Mouse (Mus musculus): ENCODE results near the gene 9030612E09Rik. TPM values are rescaled to one million over a fixed set of nuclear protein-coding genes. Genes with fewer than 3 reads are reported as not detected.

The 9030612E09Rik gene
- polyA plus RNA-seq, 1 experiment from 2014 or later: 1.4 TPM

DNA sequence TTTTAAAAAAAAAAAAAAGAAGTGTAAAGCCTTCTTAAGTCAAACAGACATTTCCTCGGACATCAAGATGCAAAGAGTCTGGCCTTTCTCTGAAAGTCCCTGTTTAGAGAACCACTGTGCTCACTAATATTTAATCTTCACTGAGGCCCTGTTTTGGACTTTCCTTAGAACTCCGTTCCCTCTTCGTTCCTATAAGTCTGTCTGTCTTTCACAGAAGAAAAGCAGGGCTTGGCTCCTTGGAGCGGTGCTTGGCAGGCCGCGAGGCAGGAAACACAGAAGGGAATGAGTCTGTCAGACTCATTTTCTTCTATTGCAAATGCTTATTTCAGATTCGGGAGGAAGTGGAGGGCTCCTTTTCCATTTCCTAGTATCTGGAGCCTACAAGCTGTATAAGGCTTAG, 5.7 kb upstream of the 9030612E09Rik start:
- Histone ChIP-seq H3K27ac (replicated peaks) (no peak overlapping the region), H3K9me3 (peaks cover 3% of the 10 kb centered on the region; the same call in 1 of the 2 replicates), H3K36me3 (replicated peaks) (0 out of 2 replicates have a peak, but pooled peaks cover 3% of the 10 kb centered on the region), H3K27me3 (replicated peaks; ENCODE audit: low read depth, poor library complexity, severe bottlenecking) (peaks cover 19% of the 10 kb centered on the region), H3K4me1 (peaks cover 45% of the 10 kb centered on the region), H3K4me3 (no peak overlapping the region)
- DNase-seq (ENCODE audit: low spot score): no peak
- WGBS: 81% methylated on average over 7 of the region's 7 CpGs

DNA sequence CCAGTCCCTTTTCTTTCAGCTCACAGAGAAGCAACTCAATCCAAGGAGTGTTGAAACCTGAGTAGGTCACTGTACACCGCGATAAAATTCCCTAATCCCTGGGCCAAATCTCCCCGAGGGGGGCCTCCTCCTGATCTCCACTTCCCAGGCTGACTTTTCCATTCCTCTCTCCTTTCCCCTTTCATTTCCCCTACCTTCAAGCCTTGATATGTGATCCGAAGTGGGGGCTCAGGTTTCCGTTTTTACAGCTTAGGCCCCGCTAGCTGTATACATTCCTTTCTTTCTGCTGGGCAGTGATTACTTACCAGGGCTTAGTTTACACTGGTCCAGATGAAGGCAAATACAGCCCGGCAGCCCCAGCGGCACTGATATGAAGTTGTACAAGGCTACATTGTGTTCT, 3.4 kb upstream of the 9030612E09Rik start:
- Histone ChIP-seq H3K9me3 (peaks cover 3% of the 10 kb centered on the region; the same call in 1 of the 2 replicates), H3K4me1 (peaks cover 57% of the 10 kb centered on the region), H3K27me3 (replicated peaks; ENCODE audit: low read depth, poor library complexity, severe bottlenecking) (peaks cover 38% of the 10 kb centered on the region), H3K36me3 (replicated peaks) (no peaks in the 10 kb centered on the region), H3K4me3 (peak overlapping the region; percentile 94), H3K27ac (replicated peaks) (peak overlapping the region; percentile 21; the same call in 1 of the 2 replicates)
- under 1% methylated on average over 8 of the region's 8 CpGs for WGBS
- peak; percentile 77 for DNase-seq (ENCODE audit: low spot score)

DNA sequence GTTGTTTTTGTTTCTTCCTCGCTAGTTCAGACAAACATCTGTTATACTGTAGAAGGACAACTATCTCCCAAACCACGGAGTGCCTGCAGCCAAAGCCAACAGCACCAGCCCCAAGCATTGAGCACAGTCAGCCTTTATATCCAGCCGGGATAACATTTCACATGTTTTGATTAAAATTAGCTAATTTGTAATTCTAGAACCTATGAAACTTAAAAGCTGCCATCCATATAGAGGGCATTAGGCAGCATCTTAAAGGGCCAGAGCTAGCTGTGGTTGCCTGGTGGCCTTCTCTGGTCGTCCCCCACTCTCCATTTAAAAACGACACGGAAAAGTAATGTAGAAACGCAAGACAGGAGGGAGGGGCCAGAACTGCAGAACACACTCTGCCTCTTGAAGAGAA, 2.4 kb upstream of the 9030612E09Rik start:
- WGBS: 1% methylated on average over 7 of the region's 7 CpGs
- Histone ChIP-seq H3K27ac (replicated peaks) (peak overlapping the region; percentile 3; the same call in 1 of the 2 replicates), H3K9me3 (no peaks in the 10 kb centered on the region; the same call in 1 of the 2 replicates), H3K4me1 (peaks cover 57% of the 10 kb centered on the region), H3K36me3 (replicated peaks) (no peaks in the 10 kb centered on the region), H3K4me3 (peak overlapping the region; percentile 94), H3K27me3 (replicated peaks; ENCODE audit: low read depth, poor library complexity, severe bottlenecking) (peaks cover 47% of the 10 kb centered on the region)
- DNase-seq (ENCODE audit: low spot score): peak; percentile 41

DNA sequence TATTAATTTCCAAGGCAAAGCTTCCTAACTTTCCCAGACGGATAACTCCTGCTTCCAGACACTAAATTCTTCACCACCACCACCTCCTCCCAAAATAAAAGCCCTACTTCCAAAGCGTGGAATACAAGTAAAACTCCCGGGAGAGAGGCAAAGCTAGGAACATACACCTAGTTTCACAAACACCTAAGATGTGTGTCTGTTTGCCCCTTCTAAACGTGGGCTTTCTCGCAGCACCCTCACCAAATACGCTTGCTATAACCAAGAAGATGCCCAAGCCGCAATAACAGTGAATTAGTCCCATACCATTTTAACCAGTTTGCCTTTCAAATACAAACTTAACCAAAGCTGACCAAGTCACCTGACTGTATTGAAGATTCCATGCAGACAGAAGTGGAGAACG, 1.9 kb upstream of the 9030612E09Rik start:
- 2% methylated on average over 8 of the region's 8 CpGs for WGBS
- Histone ChIP-seq H3K4me1 (peaks cover 57% of the 10 kb centered on the region), H3K36me3 (replicated peaks) (no peaks in the 10 kb centered on the region), H3K27ac (replicated peaks) (peak overlapping the region; percentile 93), H3K27me3 (replicated peaks; ENCODE audit: low read depth, poor library complexity, severe bottlenecking) (peaks cover 52% of the 10 kb centered on the region), H3K4me3 (peak overlapping the region; percentile 94), H3K9me3 (no peaks in the 10 kb centered on the region)
- DNase-seq (ENCODE audit: low spot score): peak; percentile 18

DNA sequence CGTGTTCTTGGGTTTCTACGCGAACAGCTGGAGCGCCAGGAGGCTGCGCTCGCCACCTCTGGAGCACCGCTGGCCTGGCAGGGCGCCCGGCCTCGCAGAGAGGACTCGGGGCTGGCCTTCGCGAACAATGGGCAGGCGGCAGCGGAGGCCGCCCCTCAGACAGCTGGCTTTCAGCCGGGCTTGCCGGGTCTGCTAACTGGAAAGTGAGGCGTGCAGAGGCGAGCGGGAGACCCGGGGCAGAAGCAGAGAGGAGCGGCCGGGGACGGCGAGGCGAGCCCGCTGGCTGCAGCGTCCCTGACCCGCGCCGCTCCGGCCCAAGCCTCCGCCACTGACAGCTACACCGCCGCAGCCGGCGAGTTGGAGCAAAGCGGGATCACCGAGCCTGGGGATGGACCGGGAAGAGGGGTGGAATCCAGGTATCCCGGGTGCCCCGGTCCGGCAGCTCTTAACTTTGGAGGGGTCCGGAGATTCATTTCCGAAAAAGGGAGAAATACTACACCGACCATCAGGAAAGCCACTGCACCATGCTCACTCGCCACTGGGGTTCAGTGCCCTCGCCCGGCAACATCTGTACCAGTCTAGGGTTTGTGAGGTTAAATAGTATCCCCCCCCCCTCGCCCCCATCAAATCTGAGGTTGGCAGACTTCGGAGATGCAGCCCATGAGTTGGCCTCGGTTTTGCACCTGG, 1.2 kb upstream of the 9030612E09Rik start:
- peak; percentile 76 for DNase-seq (ENCODE audit: low spot score)
- no peaks in the 10 kb centered on the region for H3K9me3 ChIP-seq
- peak overlapping the region; percentile 94 for H3K4me3 ChIP-seq
- WGBS: under 1% methylated on average over 53 of the region's 53 CpGs
- peak overlapping the region; percentile 93 for H3K27ac ChIP-seq (replicated peaks)
- H3K36me3 ChIP-seq (replicated peaks): no peaks in the 10 kb centered on the region
- H3K27me3 ChIP-seq (replicated peaks; ENCODE audit: low read depth, poor library complexity, severe bottlenecking): peaks cover 59% of the 10 kb centered on the region
- H3K4me1 ChIP-seq: peaks cover 57% of the 10 kb centered on the region

DNA sequence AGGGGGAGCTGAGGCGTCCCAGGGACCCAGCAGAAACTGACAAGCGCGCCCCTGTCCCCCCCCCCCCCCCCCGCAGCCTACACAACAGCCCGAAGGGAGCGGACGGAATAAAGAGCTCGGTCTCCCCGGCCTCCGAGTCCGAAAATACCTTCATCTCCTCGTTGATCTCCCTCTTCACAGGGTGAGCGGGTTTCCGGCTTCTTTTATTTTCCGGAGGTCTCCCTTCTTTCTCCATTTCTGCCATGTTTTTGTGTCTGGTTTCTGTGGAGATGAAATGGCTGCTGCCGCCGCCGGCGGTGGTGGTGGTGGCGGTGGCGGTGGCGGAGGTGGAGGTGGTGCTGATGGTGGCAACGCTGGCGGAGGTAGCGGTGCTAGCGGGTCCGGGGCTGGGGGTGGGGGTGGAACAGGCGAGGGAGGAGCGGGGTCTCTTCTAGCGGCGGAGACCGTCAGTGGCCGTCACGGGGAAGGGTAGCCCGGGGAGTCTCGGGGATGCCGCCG, 627 bp upstream of the 9030612E09Rik start:
- H3K36me3 ChIP-seq (replicated peaks): no peaks in the 10 kb centered on the region
- peak; percentile 76 for DNase-seq (ENCODE audit: low spot score)
- H3K9me3 ChIP-seq: no peaks in the 10 kb centered on the region
- H3K4me3 ChIP-seq: peak overlapping the region; percentile 94
- WGBS: 0% methylated on average over 35 of the region's 38 CpGs
- H3K4me1 ChIP-seq: peaks cover 56% of the 10 kb centered on the region
- peak overlapping the region; percentile 93 for H3K27ac ChIP-seq (replicated peaks)
- peaks cover 64% of the 10 kb centered on the region for H3K27me3 ChIP-seq (replicated peaks; ENCODE audit: low read depth, poor library complexity, severe bottlenecking)

DNA sequence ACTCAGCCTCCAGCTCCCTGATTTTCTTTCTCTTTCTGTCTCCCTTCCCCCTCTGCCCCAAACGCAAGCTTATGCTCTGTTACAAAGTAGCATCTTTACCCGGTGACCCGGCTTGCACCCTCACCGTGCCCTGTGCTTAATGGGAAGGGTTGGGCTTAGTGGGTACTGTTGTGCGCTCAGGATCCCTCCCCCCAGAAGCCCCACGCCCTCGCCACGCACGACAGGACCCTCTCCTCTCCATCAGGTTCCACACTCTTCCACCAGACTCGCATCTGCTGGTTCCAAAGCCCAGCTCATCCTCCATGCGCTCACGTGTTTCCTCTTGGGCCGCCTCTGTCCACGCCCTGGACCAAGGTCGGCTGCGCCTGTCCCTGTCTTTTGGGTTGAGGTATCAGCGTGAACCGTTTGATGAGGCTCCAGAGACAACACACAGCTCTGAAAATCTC, 675 bp downstream of the 9030612E09Rik start:
- no peaks in the 10 kb centered on the region for H3K36me3 ChIP-seq (replicated peaks)
- H3K9me3 ChIP-seq: no peaks in the 10 kb centered on the region
- peaks cover 70% of the 10 kb centered on the region for H3K27me3 ChIP-seq (replicated peaks; ENCODE audit: low read depth, poor library complexity, severe bottlenecking)
- 0% methylated on average over 18 of the region's 18 CpGs for WGBS
- peak; percentile 48 for DNase-seq (ENCODE audit: low spot score)
- H3K4me1 ChIP-seq: peaks cover 47% of the 10 kb centered on the region
- H3K27ac ChIP-seq (replicated peaks): peak overlapping the region; percentile 93
- peak overlapping the region; percentile 94 for H3K4me3 ChIP-seq

DNA sequence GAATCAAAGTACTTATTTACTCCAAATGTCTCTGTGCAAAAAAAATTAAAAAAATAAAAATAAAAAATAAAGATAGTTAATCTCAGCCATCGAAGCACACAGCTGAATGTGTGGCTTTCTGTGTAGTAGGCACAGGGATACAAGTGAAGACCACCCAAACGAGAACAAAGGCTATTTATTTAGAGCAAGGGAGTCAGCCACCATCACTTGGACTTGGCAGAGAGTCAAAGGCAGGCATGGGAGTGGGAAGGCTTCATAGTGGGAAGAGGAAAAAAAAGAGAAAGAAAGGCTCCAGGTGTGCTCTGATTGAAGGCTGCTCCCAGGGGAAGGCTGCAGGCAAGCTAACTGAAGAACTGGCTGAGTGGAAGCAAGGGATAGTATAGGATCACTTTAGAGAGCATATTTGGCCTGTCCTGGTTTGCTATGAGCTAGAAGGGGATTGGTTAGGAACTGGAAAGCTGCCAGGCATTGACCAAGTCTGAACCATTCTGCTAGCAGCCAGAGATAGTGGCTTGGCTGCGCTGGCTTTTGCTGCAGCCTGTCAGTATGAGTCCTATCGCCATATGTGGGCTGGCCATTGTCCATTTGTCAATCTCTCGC, 5.9 kb downstream of the 9030612E09Rik start:
- no peak overlapping the region for H3K4me3 ChIP-seq
- H3K27ac ChIP-seq (replicated peaks): no peak overlapping the region
- peaks cover 5% of the 10 kb centered on the region for H3K4me1 ChIP-seq
- H3K27me3 ChIP-seq (replicated peaks; ENCODE audit: low read depth, poor library complexity, severe bottlenecking): peaks cover 43% of the 10 kb centered on the region
- DNase-seq (ENCODE audit: low spot score): no peak
- no peaks in the 10 kb centered on the region for H3K36me3 ChIP-seq (replicated peaks)
- H3K9me3 ChIP-seq: no peaks in the 10 kb centered on the region
- 78% methylated on average over 5 of the region's 5 CpGs for WGBS

DNA sequence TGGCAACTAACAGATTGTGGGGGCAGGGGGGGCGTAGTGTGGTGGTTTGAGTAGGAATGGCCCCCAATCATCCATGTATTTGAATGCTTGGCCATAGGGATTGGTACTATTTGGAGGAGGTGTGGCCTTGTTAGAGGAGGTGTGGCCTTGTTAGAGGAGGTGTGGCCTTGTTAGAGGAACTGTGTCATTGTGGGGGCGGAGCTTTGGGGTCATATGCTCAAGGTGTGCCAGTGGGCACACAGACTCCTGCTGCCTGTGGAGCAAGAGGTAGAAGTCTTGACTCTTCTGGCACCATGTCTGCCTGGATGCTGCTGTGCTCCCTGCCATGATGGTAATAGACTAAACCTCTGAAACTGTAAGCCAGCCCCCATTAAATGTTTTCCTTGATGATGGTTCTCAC, 25.7 kb downstream of the 9030612E09Rik start:
- Histone ChIP-seq H3K9me3 (no peaks in the 10 kb centered on the region), H3K4me1 (no peaks in the 10 kb centered on the region), H3K4me3 (no peak overlapping the region), H3K27ac (replicated peaks) (no peak overlapping the region), H3K27me3 (replicated peaks; ENCODE audit: low read depth, poor library complexity, severe bottlenecking) (no peaks in the 10 kb centered on the region), H3K36me3 (replicated peaks) (no peaks in the 10 kb centered on the region)
- 93% methylated on average over 2 of the region's 2 CpGs for WGBS
- DNase-seq (ENCODE audit: low spot score): no peak

DNA sequence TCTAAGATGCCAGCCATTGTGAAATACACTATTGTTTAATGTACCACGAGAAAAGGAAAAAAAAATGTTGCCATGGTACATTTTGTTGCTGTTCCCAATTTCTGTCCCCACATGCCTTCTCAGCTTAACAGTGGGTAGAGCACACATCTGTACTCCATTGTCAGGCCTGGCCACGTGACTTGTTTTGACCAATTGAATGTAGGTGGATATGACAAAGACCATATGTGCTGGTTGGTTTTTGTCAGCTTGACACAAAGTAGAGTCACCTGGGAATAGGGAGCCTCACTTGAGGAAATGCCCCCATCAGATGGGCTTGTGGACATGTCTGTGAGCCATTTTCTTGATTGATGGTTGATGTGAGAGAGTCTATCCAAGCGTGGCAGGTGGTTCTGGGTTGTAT, 29.4 kb downstream of the 9030612E09Rik start:
- Histone ChIP-seq H3K4me3 (no peak overlapping the region), H3K4me1 (no peaks in the 10 kb centered on the region), H3K9me3 (no peaks in the 10 kb centered on the region), H3K27ac (replicated peaks) (no peak overlapping the region), H3K36me3 (replicated peaks) (no peaks in the 10 kb centered on the region), H3K27me3 (replicated peaks; ENCODE audit: low read depth, poor library complexity, severe bottlenecking) (no peaks in the 10 kb centered on the region)
- no peak for DNase-seq (ENCODE audit: low spot score)
- 78% methylated on average over 3 of the region's 3 CpGs for WGBS

DNA sequence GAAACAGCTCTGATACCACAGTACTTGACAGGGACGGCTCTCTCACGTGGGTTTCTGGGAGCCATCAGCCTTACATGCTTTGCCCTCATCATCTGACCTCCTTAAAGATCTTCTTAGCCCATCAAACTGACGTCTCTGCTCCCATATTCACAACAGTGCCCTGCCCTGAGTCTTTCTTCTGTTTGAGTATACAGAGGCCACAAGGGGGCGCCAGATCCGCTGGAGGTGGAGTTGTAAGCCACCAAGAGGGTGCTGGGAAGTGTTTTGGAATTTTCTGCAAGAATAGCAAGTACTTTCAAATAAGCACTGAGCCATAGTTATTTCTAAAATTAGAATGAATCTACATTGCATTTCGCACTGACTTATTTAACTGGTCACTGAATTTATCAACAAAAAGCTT, 37.4 kb downstream of the 9030612E09Rik start:
- peak; percentile 56 for DNase-seq (ENCODE audit: low spot score)

DNA sequence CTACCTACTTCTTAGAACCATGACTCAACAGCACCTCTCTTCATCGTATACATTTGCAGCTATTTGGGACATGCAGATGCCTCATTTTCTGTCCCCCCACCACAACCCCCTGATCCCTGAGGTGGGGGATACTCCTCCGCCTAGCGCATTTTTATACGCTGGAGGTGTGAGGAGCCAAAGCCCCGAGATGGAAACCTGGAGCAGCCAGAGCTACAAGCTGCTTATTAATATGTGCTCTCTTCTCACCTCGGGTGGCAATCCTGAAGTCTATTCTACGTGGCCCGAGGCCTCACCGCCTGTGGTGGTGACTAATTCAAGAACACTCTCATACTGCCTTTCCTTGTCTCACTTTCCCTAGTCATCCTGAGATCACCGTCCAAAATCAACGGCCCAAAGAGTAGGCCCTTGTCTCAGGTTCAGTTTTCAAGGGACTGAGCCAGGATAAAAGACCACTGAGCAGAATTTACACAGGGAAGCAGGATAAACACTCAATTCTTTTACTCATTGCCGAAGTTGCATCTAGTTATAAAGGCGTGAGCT, 42.9 kb downstream of the 9030612E09Rik start:
- WGBS: 93% methylated on average over 13 of the region's 13 CpGs
- Histone ChIP-seq H3K36me3 (replicated peaks) (no peaks in the 10 kb centered on the region), H3K4me3 (no peak overlapping the region)

More for the DNA sequence above, 37.4 kb downstream of the 9030612E09Rik start:
- Histone ChIP-seq H3K4me1 (no peaks in the 10 kb centered on the region), H3K27ac (replicated peaks) (no peak overlapping the region), H3K9me3 (peaks cover 4% of the 10 kb centered on the region; the same call in 1 of the 2 replicates), H3K27me3 (replicated peaks; ENCODE audit: low read depth, poor library complexity, severe bottlenecking) (no peaks in the 10 kb centered on the region), H3K36me3 (replicated peaks) (no peaks in the 10 kb centered on the region), H3K4me3 (no peak overlapping the region)
- whole genome bisulfite sequencing: 31% methylated on average over 6 of the region's 6 CpGs

More for the DNA sequence above, 42.9 kb downstream of the 9030612E09Rik start:
- Histone ChIP-seq H3K9me3 (no peaks in the 10 kb centered on the region), H3K4me1 (peaks cover 15% of the 10 kb centered on the region), H3K27ac (replicated peaks) (no peak overlapping the region), H3K27me3 (replicated peaks; ENCODE audit: low read depth, poor library complexity, severe bottlenecking) (no peaks in the 10 kb centered on the region)
- no peak for DNase-seq (ENCODE audit: low spot score)
